Mouse (Mus musculus) embryo, embryonic 10.5 days (tissue): ENCODE measurements around the gene Gm28308.
A peak's percentile ranks its signal among the peaks of the same experiment; 100 is the strongest.

Source experiments
- DNase-seq: peaks from one replicate; pipeline ENCODE4 v3.0.0-alpha.2; 2015; ENCODE audit warnings: low spot score

Gm28308 gene

GRCm38 (mm10) chr6:52183311-52184080 is 29.6 kb downstream of the Gm28308 start:
- no peak for DNase-seq

- peak; percentile 72 for DNase-seq
These were observed 30.3 kb downstream of the Gm28308 start for GRCm38 (mm10) chr6:52182793-52183192.

GRCm38 (mm10) chr6:52182030-52182429 is 31.1 kb downstream of the Gm28308 start:
- DNase-seq, result no peak

- DNase-seq, result no peak
These were observed 32.4 kb downstream of the Gm28308 start for GRCm38 (mm10) chr6:52180726-52181125.

GRCm38 (mm10) chr6:52180213-52180710 is 32.9 kb downstream of the Gm28308 start:
- DNase-seq, result no peak

- no peak for DNase-seq
These were observed 33.4 kb downstream of the Gm28308 start for GRCm38 (mm10) chr6:52179690-52180089.

- DNase-seq, result no peak
These were observed 34.0 kb downstream of the Gm28308 start for GRCm38 (mm10) chr6:52178918-52179665.

GRCm38 (mm10) chr6:52177806-52178205 is 35.3 kb downstream of the Gm28308 start:
- DNase-seq, result no peak

- DNase-seq, result peak; percentile 87
These were observed 35.9 kb downstream of the Gm28308 start, which contains the start of gene 5730596B20Rik for GRCm38 (mm10) chr6:52177061-52177735. Gene 5730596B20Rik (plus strand): TSS chr6:52177498.

GRCm38 (mm10) chr6:52176391-52176790 is 36.7 kb downstream of the Gm28308 start:
- no peak for DNase-seq

- DNase-seq, result no peak
These were observed 37.3 kb downstream of the Gm28308 start for GRCm38 (mm10) chr6:52175864-52176263.

GRCm38 (mm10) chr6:52174968-52175751 is 38.0 kb downstream of the Gm28308 start:
- DNase-seq, result peak; percentile 91

- DNase-seq, result no peak
These were observed 39.5 kb downstream of the Gm28308 start for GRCm38 (mm10) chr6:52173648-52174047.

- DNase-seq, result peak; percentile 96
These were observed 40.6 kb downstream of the Gm28308 start for GRCm38 (mm10) chr6:52172501-52172900.

GRCm38 (mm10) chr6:52171938-52172337 is 41.2 kb downstream of the Gm28308 start:
- no peak for DNase-seq

- DNase-seq, result peak; percentile 86
These were observed 41.8 kb downstream of the Gm28308 start for GRCm38 (mm10) chr6:52171331-52171730.

- no peak for DNase-seq
These were observed 42.3 kb downstream of the Gm28308 start for GRCm38 (mm10) chr6:52170898-52171223.

GRCm38 (mm10) chr6:52170166-52170897 is 42.8 kb downstream of the Gm28308 start:
- DNase-seq, result no peak

GRCm38 (mm10) chr6:52169499-52170165 is 43.5 kb downstream of the Gm28308 start:
- no peak for DNase-seq
